Mouse (Mus musculus): Measurements from ENCODE around the gene Naif1. TPM values are rescaled to one million over a fixed set of nuclear protein-coding genes. Genes with fewer than 3 reads are reported as not detected.

The Naif1 gene
- total RNA-seq (2017) = 4.4 to 6.9 TPM (median 6.5 TPM) in 3 replicates

DNA sequence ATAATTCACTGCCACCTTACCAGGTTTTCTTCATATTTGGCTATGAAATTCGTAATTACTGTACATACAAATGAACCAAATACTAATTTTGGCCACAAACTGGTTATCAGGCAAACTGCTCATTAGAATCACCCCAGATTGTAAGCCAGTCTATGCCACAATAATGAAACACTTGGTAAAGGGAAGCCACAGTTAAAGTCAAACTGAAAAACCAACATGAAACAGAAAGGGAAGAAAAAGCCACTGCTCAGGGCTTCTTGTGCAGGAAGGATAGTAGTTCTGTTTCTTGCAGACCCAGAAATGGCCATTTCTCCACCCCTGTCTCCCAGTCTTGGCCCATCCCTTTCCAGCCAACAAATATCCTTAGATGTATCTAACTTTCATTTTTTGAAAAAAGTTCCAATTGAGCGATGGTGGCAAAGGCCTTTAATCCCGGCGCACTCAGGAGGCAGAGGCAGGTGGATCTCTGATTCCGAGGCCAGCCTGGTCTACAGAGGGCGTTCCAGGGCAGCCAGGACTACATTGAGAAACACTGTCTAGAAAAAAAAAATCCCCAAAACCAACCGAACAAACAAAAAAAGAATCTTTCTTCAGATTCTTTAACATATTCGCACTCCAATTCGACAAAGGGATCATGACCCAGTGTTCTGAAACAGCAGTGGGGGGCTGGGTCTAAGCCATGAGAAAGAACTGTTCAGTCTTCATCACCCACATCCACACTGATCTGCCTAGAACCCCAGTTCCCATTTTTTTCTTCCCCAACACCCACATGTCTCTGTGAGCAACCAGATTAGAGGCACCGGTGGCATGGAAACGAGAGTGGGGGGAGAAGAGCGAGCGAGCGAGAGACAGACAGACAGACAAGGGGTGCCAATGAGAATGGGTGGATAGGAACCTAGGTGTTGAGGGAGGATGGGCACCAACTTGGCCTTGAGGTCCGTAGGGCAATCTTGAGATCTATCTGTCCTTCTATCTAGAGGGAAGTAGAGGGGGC, at the start of gene Naif1:
TSS of gene Naif1 (plus strand) at position 697 of the 994 bp plus-strand sequence.
- no peak for ATAC-seq (replicated peaks; ENCODE audit: insufficient number of reproducible peaks, low FRiP score, low TSS enrichment, poor library complexity, severe bottlenecking)

GRCm38 (mm10) chr2:32404663-32405062, 45.6 kb upstream of the Naif1 start:
- ATAC-seq (replicated peaks; ENCODE audit: insufficient number of reproducible peaks, low FRiP score, low TSS enrichment, poor library complexity, severe bottlenecking) = peak; percentile 88

- no peak for ATAC-seq (replicated peaks; ENCODE audit: insufficient number of reproducible peaks, low FRiP score, low TSS enrichment, poor library complexity, severe bottlenecking)
Measured at GRCm38 (mm10) chr2:32407144-32407824, 43.0 kb upstream of the Naif1 start.

- no peak for ATAC-seq (replicated peaks; ENCODE audit: insufficient number of reproducible peaks, low FRiP score, low TSS enrichment, poor library complexity, severe bottlenecking)
Measured at GRCm38 (mm10) chr2:32408429-32409424, 41.5 kb upstream of the Naif1 start.

GRCm38 (mm10) chr2:32411407-32411806, 38.9 kb upstream of the Naif1 start:
- ATAC-seq (replicated peaks; ENCODE audit: insufficient number of reproducible peaks, low FRiP score, low TSS enrichment, poor library complexity, severe bottlenecking) = no peak

DNA sequence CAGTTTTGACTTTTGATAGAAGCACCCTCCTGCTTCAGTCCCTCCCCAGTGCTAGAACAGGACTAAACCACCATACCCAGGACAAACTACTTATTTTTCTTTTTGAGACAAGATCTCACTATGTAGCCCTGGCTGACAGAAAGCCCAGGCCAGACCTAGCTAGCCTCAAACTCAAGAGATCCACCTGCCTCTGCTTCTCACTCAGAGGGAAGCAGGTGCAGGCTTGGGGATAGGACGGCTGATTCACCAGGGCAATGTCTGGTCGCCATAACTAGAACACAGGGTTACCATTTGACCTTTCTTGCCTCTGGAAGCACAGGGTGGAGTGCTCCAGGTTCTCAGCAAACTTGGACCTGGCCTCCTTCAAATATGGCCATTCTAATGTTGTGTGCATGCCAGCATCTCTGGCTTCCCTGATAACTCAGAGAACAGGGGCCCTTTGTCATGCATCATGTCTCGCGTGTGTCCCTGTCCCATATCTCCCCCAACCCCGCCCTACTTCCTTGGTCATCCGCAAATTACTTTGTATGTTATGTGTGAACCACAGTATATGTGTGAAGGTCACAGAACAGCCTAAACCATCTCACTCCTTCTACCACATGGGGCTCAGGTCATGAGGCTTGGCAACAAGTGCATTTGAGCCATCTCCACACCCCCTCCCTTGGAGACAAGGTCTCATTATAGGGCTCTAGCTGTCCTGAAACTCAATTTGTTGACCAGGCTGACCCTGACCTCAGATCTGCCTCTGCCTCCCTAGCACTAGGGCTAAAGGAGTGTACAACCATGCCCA, 37.3 kb upstream of the Naif1 start:
- ATAC-seq (replicated peaks; ENCODE audit: insufficient number of reproducible peaks, low FRiP score, low TSS enrichment, poor library complexity, severe bottlenecking) = no peak

DNA sequence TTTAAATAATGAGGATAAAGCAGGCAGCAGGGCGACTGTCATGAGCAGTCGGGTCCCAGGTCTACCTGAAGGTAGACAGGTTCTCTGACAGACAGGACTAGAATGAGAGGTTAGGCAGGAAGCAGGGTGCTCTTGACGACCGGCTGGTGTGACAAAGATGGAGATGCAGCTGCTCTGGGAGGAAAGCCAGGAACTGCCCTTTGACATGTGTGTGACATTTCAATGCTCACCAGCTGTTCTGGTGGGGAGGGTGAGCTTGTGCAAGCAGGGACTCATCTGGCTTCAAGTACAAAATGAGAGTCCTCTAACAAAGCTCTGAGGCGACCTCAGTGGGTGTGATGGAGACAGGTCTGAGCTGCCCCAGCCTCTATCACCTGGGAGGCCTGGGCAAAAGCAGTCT, 36.3 kb upstream of the Naif1 start:
- no peak for ATAC-seq (replicated peaks; ENCODE audit: insufficient number of reproducible peaks, low FRiP score, low TSS enrichment, poor library complexity, severe bottlenecking)

DNA sequence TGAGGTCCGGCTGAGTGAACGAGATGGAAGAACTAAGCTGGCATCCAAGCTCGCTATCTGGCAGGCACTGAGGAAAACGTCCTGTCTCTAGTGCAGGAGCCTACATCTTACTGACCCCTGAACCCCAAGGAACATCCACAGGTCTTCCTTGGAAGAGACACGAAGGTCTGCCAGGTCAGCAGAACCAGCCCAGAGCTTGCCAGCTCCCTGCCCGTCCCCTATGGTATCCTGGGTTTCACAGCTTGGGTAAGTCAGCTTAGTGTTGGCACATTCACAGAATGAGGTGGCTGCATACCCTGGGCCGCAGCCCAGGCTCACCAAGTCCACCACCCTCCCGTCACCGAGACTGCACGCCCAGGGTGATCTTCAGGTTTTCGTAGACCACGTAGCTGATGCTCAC, 34.5 kb upstream of the Naif1 start:
- no peak for ATAC-seq (replicated peaks; ENCODE audit: insufficient number of reproducible peaks, low FRiP score, low TSS enrichment, poor library complexity, severe bottlenecking)

DNA sequence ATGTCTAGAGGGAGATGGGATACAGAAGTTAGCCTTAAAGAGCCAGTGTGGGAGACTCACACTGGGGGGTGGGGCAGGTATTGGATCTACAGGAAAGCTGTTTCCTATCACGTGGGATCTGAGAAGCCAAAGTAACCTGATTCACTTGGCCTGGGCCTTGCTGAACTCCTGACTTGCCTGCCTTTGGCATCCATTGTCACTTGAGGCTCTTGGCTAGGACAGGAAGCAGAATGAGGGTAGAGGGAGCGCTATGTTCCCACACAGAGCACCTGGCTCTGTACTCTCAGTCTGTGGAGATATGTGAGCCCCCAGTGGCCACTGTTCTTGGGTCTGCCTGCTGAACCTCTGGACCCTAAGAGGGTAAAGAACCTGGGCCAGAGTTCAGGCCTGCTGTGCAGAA, 33.7 kb upstream of the Naif1 start:
- ATAC-seq (replicated peaks; ENCODE audit: insufficient number of reproducible peaks, low FRiP score, low TSS enrichment, poor library complexity, severe bottlenecking) = no peak

- ATAC-seq (replicated peaks; ENCODE audit: insufficient number of reproducible peaks, low FRiP score, low TSS enrichment, poor library complexity, severe bottlenecking) = no peak
Measured at GRCm38 (mm10) chr2:32417486-32417885, 32.8 kb upstream of the Naif1 start.

DNA sequence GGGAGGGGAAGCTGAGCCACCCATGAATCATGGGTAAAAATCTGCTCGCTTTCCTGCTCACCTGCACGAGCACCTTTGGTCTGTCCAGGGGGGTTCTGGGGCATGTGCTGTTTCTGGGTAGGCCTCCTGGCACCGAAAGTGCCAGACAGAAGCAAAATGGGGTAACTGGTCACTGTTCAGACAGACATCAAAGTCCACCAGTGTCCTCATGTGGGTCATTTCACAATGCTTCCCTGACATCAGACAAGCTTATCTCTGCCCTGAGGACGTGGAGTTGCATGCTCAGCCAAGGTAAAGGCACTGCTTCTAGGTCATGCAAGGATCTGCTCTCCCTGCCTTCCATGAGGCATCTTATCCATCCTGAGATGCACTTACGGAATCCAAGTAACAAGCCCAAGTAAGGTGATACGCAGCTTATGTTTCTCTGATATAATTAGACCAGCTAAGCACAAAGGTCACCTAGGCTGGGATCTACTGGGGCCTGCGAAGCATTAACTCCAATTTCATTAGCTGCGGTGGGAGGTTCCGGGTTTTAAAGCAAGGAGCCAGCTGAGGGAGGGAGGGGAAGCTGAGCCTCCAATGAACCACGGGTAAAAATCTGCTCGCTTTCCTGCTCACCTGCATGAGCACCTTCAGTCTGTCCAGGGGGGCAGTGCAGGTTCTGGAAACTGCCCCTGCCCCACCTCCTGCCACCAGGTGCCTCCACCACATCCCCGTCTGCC, 31.7 kb upstream of the Naif1 start:
- ATAC-seq (replicated peaks; ENCODE audit: insufficient number of reproducible peaks, low FRiP score, low TSS enrichment, poor library complexity, severe bottlenecking) = no peak

DNA sequence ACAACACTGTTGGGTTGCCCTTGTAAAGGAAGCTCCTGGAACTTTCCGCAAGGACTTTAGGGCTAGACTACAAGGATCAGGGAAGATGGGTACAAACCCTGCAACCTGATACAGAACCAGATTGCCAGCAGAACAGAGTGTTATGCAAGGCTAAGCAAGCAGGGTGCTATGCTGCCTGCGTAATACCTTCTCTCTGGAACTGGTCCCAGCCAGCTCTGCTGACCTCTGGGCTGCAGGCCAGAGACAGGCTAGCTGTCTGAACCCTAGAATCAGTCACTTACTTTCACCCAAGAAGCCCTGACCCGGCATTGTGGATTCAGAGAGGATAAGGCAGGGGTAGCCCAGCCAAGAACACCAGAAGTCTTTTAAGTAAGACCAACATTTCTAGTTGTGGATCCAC, 30.9 kb upstream of the Naif1 start:
- ATAC-seq (replicated peaks; ENCODE audit: insufficient number of reproducible peaks, low FRiP score, low TSS enrichment, poor library complexity, severe bottlenecking) = no peak

- no peak for ATAC-seq (replicated peaks; ENCODE audit: insufficient number of reproducible peaks, low FRiP score, low TSS enrichment, poor library complexity, severe bottlenecking)
Measured at GRCm38 (mm10) chr2:32420066-32420608, 30.1 kb upstream of the Naif1 start.

- no peak for ATAC-seq (replicated peaks; ENCODE audit: insufficient number of reproducible peaks, low FRiP score, low TSS enrichment, poor library complexity, severe bottlenecking)
Measured at GRCm38 (mm10) chr2:32420647-32421046, 29.6 kb upstream of the Naif1 start.

DNA sequence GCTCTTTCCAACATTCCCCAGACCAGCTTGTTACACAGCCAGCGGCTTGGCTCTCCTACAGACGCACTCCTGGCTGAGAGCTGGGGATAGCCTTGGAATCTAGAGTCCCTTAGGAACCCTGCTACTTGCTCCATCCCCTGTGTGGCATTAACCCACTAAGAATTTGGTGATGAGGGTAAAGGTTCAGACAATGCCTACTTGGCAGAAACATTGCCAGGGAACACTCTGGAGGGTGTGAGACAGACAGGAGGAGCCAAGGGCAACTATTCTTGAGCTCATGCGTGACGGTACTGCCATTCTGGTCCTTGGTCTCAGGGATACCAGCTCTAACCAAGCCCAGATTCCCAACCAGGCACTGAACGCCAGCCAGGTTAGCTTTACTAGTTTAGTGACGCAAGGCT, 28.4 kb upstream of the Naif1 start:
- ATAC-seq (replicated peaks; ENCODE audit: insufficient number of reproducible peaks, low FRiP score, low TSS enrichment, poor library complexity, severe bottlenecking) = no peak

GRCm38 (mm10) chr2:32423481-32424331, 26.6 kb upstream of the Naif1 start:
- ATAC-seq (replicated peaks; ENCODE audit: insufficient number of reproducible peaks, low FRiP score, low TSS enrichment, poor library complexity, severe bottlenecking) = peak; percentile 90
